Mouse (Mus musculus) right cerebral cortex, adult 2 months (tissue): ENCODE data around the gene Nfkb1.

Source experiments
- DNase-seq, 2 experiments: peaks; one replicate each; pipeline ENCODE4 v3.0.0; 2021 to 2022; ENCODE audit warnings: low spot score in 2 of 2

Gene Nfkb1

DNA sequence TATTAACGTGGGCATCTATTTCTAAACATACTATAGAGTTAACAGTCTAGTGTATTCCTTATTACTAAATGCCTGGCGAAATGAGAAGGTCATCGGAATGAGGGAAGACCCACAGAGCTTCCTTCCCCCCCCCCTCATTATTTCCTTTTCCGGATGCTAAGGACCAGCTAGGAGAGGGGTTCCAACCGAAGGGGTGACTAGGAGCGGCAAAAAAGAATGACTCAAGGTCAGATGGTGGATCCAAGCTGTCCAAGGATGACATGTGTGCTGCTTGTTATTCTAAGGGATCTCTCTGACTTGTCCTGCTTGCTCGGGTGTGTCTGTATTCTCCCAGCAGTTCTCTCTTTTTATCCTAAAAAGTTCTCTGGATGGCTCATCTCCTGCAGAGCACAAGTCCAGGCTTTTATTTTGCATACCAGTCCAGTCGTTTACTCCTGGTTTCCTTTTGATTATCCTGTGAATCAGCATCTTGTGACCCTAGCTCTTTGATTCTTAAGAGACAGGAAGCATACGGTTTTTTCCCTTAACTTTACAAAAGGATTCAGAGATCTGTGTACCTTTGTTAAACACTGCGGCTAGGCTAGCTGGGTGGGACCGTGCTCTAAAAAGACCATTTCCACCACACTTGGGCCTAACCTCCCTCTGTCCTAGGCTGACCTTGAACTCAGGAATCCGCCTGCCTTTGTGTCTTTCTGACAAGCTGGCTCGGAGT lies 145.0 kb downstream of the Nfkb1 start:
- DNase-seq = no peak
